Mouse (Mus musculus) liver, postnatal 0 days (tissue): ENCODE results near the gene Dusp7.

Source experiments
- CTCF ChIP-seq: sonication (generic); IDR thresholded peaks from 2 replicates; pipeline ENCODE4 v1.5.1; 2016; ENCODE audit warnings: antibody characterized with exemption, low read depth
- EP300 ChIP-seq: IDR thresholded peaks from 2 replicates; pipeline ENCODE4 v1.6.1; 2016; ENCODE audit warnings: antibody characterized with exemption, low read depth, mild to moderate bottlenecking

DNA sequence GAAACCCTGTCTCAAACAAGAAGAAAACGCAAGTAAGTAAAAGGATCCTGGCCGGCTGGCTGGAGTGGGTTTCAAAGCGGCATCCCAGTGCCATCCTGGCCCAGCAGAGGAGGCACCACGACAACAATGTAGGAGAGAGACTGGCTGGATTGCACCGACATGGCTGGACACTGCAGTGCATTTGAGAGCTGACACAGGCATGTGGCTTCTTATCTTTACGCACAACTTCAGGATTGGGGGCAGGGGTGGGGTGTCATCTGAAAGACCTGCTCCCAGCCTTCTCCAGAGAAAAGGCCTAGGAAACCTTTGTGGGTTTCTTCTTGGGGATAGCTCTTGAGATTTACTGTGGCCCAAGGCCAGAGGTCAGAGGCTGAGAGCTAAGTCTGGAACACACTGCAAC, 43.3 kb downstream of the Dusp7 start:
- TF ChIP-seq CTCF (no peak), EP300 (no peak)
